ENCODE assay signal across 13 mouse cellular contexts in genomic region chr7:71623048-71623447, GRCm38 (mm10).
DNase-seq lines count a peak whose midpoint lies in the region; ATAC-seq lines count a peak whose summit lies in the region.
"Had no signal": no experiment of that assay in that cellular context is flagged by ENCODE, and none has a peak within 500 bp of the region (broad histone marks: within the 10 kb centered on the region; RNA-seq: fewer than 3 reads in every experiment).

No protein-coding gene starts in this region.

- H3K27ac ChIP-seq in forebrain, embryonic 12.5 days, result no peak overlapping the region
- H3K27ac ChIP-seq in forebrain, embryonic 15.5 days (replicated peaks), result no peak overlapping the region
- no peak overlapping the region for H3K27ac ChIP-seq in hindbrain, embryonic 12.5 days
- peak overlapping the region; percentile 35 for H3K27ac ChIP-seq in midbrain, embryonic 13.5 days
- H3K27ac ChIP-seq: layer of hippocampus, adult 2 months; liver, embryonic 12.5 days had no signal

- no peak overlapping the region for H3K4me3 ChIP-seq in forebrain, embryonic 12.5 days (replicated peaks)
- H3K4me3 ChIP-seq in forebrain, embryonic 15.5 days, result no peak overlapping the region
- no peak overlapping the region for H3K4me3 ChIP-seq in hindbrain, embryonic 12.5 days
- peak overlapping the region; percentile 19 for H3K4me3 ChIP-seq in midbrain, embryonic 13.5 days (replicated peaks)
- H3K4me3 ChIP-seq: layer of hippocampus, adult 2 months; liver, embryonic 12.5 days had no signal

- H3K9ac ChIP-seq in forebrain, embryonic 12.5 days, result no peak overlapping the region
- H3K9ac ChIP-seq in forebrain, embryonic 15.5 days (replicated peaks), result no peak overlapping the region
- no peak overlapping the region for H3K9ac ChIP-seq in hindbrain, embryonic 12.5 days
- no peak overlapping the region for H3K9ac ChIP-seq in midbrain, embryonic 13.5 days (replicated peaks)
- H3K9ac ChIP-seq: liver, embryonic 12.5 days had no signal

- no peaks in the 10 kb centered on the region for H3K27me3 ChIP-seq in forebrain, embryonic 12.5 days
- H3K27me3 ChIP-seq in forebrain, embryonic 15.5 days, result no peaks in the 10 kb centered on the region
- H3K27me3 ChIP-seq in hindbrain, embryonic 12.5 days, result no peaks in the 10 kb centered on the region
- H3K27me3 ChIP-seq in midbrain, embryonic 13.5 days, result no peaks in the 10 kb centered on the region
- H3K27me3 ChIP-seq: liver, embryonic 12.5 days had no signal

- peaks cover 2% of the 10 kb centered on the region; the same call in 1 of the 2 replicates for H3K4me1 ChIP-seq in forebrain, embryonic 12.5 days
- no peaks in the 10 kb centered on the region for H3K4me1 ChIP-seq in forebrain, embryonic 15.5 days
- H3K4me1 ChIP-seq in hindbrain, embryonic 12.5 days, result 0 out of 2 replicates have a peak, but pooled peaks cover 8% of the 10 kb centered on the region
- H3K4me1 ChIP-seq in midbrain, embryonic 13.5 days (replicated peaks), result peaks cover 10% of the 10 kb centered on the region; the same call in 1 of the 2 replicates
- H3K4me1 ChIP-seq: liver, embryonic 12.5 days had no signal

- H3K4me2 ChIP-seq in forebrain, embryonic 12.5 days, result 0 out of 2 replicates have a peak overlapping the region, but pooled peaks have one; percentile 1
- H3K4me2 ChIP-seq in forebrain, embryonic 15.5 days (replicated peaks), result no peak overlapping the region
- peak overlapping the region; percentile 39 for H3K4me2 ChIP-seq in hindbrain, embryonic 12.5 days (replicated peaks)
- H3K4me2 ChIP-seq in midbrain, embryonic 13.5 days (replicated peaks), result peak overlapping the region; percentile 37
- H3K4me2 ChIP-seq: liver, embryonic 12.5 days had no signal

- H3K9me3 ChIP-seq in forebrain, embryonic 12.5 days, result no peaks in the 10 kb centered on the region
- H3K9me3 ChIP-seq in forebrain, embryonic 15.5 days, result no peaks in the 10 kb centered on the region
- no peaks in the 10 kb centered on the region for H3K9me3 ChIP-seq in hindbrain, embryonic 12.5 days (replicated peaks)
- no peaks in the 10 kb centered on the region for H3K9me3 ChIP-seq in midbrain, embryonic 13.5 days
- H3K9me3 ChIP-seq: liver, embryonic 12.5 days had no signal

- peak; percentile 32 for DNase-seq in embryo, embryonic 10 days (ENCODE audit: low spot score)
- DNase-seq in gastrocnemius, postnatal 4 days (ENCODE audit: low spot score in 2 of 2), result no peak
- no peak for DNase-seq in ovary, adult 18-20 months (ENCODE audit: low spot score)
- no peak for DNase-seq in cerebellum, adult 9-10 months
- DNase-seq: adrenal gland, adult 8-10 months; cerebellum, adult 18-20 months; right cerebral cortex, postnatal 25 days had no signal

- H3K36me3 ChIP-seq in forebrain, embryonic 12.5 days (replicated peaks), result no peaks in the 10 kb centered on the region
- no peaks in the 10 kb centered on the region for H3K36me3 ChIP-seq in forebrain, embryonic 15.5 days
- no peaks in the 10 kb centered on the region for H3K36me3 ChIP-seq in hindbrain, embryonic 12.5 days
- no peaks in the 10 kb centered on the region for H3K36me3 ChIP-seq in midbrain, embryonic 13.5 days
- H3K36me3 ChIP-seq: liver, embryonic 12.5 days had no signal

- ATAC-seq in forebrain, embryonic 12.5 days (ENCODE audit: low FRiP score), result no peak
- ATAC-seq in forebrain, embryonic 15.5 days (replicated peaks), result no peak
- no peak for ATAC-seq in hindbrain, embryonic 12.5 days (ENCODE audit: low FRiP score)
- ATAC-seq in midbrain, embryonic 13.5 days, result peak; percentile 48; the same call in 1 of the 2 replicates
- ATAC-seq: liver, embryonic 12.5 days had no signal

- WGBS in forebrain, embryonic 12.5 days, result 47% methylated on average over 13 of the region's 13 CpGs
- WGBS in forebrain, embryonic 15.5 days, result 50% methylated on average over 13 of the region's 13 CpGs
- WGBS in hindbrain, embryonic 12.5 days, result 29% methylated on average over 13 of the region's 13 CpGs
- WGBS in midbrain, embryonic 13.5 days, result 35% methylated on average over 13 of the region's 13 CpGs
